Mouse (Mus musculus) heart, postnatal 4 days (tissue): ENCODE data around the gene Yipf1. TPM values are rescaled to one million over a fixed set of nuclear protein-coding genes. Genes with fewer than 3 reads are reported as not detected.

Experiments
- DNase-seq: peaks from one replicate; pipeline ENCODE4 v3.0.0; 2021
- total RNA-seq, 2 experiments: library from RNA; stranded (reverse); gene quantifications; 2 replicates each; pipeline ENCODE4 v1.2.3; 2021

The Yipf1 gene
- total RNA-seq, 2 experiments from 2014 or later, result 28.0 to 32.3 TPM

DNA sequence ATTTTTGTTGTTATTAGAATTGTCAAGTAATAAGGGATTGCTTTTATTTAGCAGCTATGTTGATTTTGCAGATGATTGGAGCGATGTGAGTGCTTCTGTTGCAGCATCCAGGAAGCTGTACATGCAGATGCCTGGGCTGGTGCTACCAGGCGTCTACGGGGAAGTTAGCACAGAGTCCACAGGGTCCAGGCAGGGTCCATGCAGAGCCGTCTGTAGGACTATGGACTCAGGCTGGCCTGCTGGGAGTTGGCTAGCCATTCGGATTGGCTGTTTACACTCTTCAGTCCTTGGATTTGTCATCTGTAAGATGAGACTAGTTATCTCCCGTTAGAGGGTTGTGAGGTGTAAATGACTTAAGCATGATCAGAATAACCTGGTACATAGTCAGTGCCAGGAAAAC, 64.8 kb downstream of the Yipf1 start:
- no peak for DNase-seq

GRCm38 (mm10) chr4:107380871-107381270, 66.7 kb downstream of the Yipf1 start:
- DNase-seq, result no peak

DNA sequence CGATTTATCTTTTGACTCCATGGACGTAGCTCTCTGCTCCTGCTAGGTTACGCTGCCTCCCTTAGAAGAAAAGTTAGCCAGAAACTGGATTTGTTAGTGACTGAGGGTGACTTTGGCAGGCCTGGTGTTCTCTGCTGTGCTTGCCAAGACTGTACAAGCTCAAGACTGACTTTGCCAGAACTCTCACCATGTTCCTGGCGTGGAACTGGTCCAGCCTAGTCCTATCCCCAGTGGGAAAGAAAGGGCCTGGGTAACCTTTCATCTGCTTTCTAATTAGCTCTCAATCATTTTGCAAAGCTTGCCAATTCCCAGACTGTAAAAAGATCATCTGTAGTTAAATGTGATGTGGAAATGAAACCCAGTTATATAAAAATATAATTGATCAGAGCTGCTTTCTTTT, 72.9 kb downstream of the Yipf1 start:
- no peak for DNase-seq

DNA sequence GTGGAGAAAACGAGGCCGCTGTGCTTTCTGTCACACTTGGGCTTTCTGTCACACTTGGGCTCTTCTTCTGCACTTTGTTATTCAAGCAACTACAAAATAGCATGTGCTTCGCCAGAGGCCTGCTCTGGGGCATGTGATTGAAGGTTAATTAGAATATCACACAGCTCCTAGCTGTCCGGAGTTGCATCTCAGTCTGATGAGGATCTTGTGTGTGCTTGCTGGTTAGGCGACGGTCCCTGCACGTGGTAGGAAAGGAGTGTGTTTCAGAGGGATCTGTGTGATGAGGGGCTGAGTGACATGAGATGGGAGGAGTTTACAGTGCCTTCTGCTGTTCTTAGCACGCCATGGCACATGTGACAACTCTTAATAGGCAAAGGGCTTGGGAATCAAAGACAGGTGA, 73.3 kb downstream of the Yipf1 start:
- no peak for DNase-seq

DNA sequence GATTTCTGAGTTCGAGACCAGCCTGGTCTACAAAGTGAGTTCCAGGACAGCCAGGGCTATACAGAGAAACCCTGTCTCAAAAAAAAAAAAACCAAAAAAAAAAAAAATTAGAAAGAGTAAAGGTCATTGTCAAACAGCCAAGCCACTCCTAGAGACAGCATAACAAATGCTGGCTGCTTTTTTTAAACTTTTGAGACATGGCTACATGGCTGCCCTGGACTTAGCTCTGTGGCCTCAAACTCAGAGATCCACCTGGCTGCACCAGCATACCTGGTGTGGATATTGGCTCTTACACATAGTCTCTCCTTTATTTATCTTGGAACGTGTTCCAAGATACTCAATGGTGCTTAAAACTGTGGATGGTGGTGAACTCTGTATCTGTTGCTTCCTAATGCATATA, 74.1 kb downstream of the Yipf1 start:
- no peak for DNase-seq

DNA sequence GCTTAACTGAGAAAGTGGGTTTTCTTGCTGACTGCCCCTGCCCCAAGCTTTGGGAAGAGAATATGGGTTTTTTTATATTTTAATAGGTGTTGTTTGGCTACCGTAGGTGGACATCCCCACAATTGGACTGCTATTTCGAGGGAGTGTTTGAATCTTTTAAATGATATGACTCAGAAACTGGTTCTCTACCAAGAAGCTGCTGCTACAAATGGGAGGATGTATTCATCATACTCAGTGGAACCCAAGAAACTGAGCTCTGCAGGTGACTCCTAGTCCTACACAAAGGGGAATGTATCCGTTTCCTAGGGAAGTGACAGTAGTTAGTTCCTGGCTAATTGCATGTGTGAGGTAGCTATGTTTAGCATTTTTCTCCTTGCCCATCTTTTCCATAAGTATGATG, 75.2 kb downstream of the Yipf1 start:
- no peak for DNase-seq

DNA sequence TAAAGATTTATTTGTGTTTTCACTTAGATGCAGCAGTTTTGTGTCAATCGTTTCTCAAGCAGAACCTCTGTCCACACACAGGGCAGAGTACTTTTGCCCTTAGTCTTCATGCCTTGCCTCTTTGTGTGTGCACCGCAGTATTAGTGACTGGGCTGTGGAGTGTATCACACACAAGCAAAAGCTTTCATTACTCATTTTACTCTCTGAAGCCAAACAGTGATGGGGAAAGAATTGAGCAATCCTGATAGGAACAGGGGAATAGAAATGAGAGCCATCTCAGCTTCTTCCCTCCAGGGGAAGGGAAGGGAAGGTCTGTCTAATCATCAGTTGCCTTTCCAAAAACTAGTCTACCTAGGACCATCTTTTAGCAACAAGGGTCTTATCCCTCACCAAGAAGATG, 79.6 kb downstream of the Yipf1 start:
- no peak for DNase-seq

Other genes with a start within 250 kb of the Yipf1 start
- gene Mrpl37, start 247.5 kb upstream of the Yipf1 start, total RNA-seq, result 10 to 100 TPM; 80.9 to 83.6 TPM
- gene Cyb5rl, start 247.4 kb upstream of the Yipf1 start, total RNA-seq, result 1 to 10 TPM; 7.1 to 7.7 TPM
- gene Cdcp2, start 217.5 kb upstream of the Yipf1 start, total RNA-seq, result not detected
- gene Tmem59, start 136.0 kb upstream of the Yipf1 start, total RNA-seq, result 100 to 1,000 TPM; 137 to 148 TPM
- gene Tceanc2, start 135.2 kb upstream of the Yipf1 start, total RNA-seq, result 10 to 100 TPM; 13.1 to 14.9 TPM
- not detected for gene Ldlrad1, start 105.2 kb upstream of the Yipf1 start, total RNA-seq
- gene Lrrc42, start 60.8 kb upstream of the Yipf1 start, total RNA-seq, result 10 to 100 TPM; 23.1 to 24.9 TPM
- 10 to 100 TPM; 16.1 to 18.4 TPM for gene Hspb11, start 60.8 kb upstream of the Yipf1 start, total RNA-seq
- gene Dio1, start 7.2 kb upstream of the Yipf1 start, total RNA-seq, result not detected
- gene Ndc1, start 53.4 kb downstream of the Yipf1 start, total RNA-seq, result 10 to 100 TPM; 23.5 to 27.3 TPM
- under 1 TPM; 0.26 to 0.79 TPM for gene Glis1, start 120.2 kb downstream of the Yipf1 start, total RNA-seq